Mouse (Mus musculus): Measurements from ENCODE around the gene Sspo. TPM values are rescaled to one million over a fixed set of nuclear protein-coding genes. Genes with fewer than 3 reads are reported as not detected.

Sspo gene
- polyA plus RNA-seq, 1 experiment = 0.13 TPM

- no peaks in the 10 kb centered on the region for H3K27me3 ChIP-seq (ENCODE audit: control insufficient read depth, insufficient read depth, insufficient read length)
- TF ChIP-seq MYOG (IDR thresholded peaks at IDR 0.05; ENCODE audit: control insufficient read depth, extremely low read depth, insufficient read length) = no peak
- TF ChIP-seq USF1 (IDR thresholded peaks at IDR 0.05; ENCODE audit: low read depth) = no peak
- TF ChIP-seq FOSL1 (IDR thresholded peaks at IDR 0.05; ENCODE audit: insufficient read depth, low read length, poor library complexity, severe bottlenecking) = no peak
- no peak for TF ChIP-seq MAX (IDR thresholded peaks at IDR 0.05)
- no peak for TF ChIP-seq MYOD1 (IDR thresholded peaks at IDR 0.05; ENCODE audit: control insufficient read depth, insufficient read length, low read depth)
- no peak for TF ChIP-seq CEBPB (IDR thresholded peaks at IDR 0.05; ENCODE audit: low read depth)
- no peak for TF ChIP-seq CTCF (IDR thresholded peaks at IDR 0.05; ENCODE audit: control insufficient read depth, insufficient read depth, insufficient read length)
- no peaks in the 10 kb centered on the region for H3K36me3 ChIP-seq (ENCODE audit: control insufficient read depth, insufficient read depth)
- no peaks in the 10 kb centered on the region for H3K79me3 ChIP-seq (ENCODE audit: low read depth)
- peak overlapping the region; percentile 48 for H3ac ChIP-seq (ENCODE audit: control insufficient read depth, insufficient read length, low read depth)
- H3K4me3 ChIP-seq (ENCODE audit: insufficient read depth, poor library complexity, severe bottlenecking) = peak overlapping the region; percentile 11
- no peaks in the 10 kb centered on the region for H3K79me2 ChIP-seq (ENCODE audit: control insufficient read depth, insufficient read depth)
These were observed 4.3 kb upstream of the Sspo start for GRCm38 (mm10) chr6:48443592-48444309.

DNA sequence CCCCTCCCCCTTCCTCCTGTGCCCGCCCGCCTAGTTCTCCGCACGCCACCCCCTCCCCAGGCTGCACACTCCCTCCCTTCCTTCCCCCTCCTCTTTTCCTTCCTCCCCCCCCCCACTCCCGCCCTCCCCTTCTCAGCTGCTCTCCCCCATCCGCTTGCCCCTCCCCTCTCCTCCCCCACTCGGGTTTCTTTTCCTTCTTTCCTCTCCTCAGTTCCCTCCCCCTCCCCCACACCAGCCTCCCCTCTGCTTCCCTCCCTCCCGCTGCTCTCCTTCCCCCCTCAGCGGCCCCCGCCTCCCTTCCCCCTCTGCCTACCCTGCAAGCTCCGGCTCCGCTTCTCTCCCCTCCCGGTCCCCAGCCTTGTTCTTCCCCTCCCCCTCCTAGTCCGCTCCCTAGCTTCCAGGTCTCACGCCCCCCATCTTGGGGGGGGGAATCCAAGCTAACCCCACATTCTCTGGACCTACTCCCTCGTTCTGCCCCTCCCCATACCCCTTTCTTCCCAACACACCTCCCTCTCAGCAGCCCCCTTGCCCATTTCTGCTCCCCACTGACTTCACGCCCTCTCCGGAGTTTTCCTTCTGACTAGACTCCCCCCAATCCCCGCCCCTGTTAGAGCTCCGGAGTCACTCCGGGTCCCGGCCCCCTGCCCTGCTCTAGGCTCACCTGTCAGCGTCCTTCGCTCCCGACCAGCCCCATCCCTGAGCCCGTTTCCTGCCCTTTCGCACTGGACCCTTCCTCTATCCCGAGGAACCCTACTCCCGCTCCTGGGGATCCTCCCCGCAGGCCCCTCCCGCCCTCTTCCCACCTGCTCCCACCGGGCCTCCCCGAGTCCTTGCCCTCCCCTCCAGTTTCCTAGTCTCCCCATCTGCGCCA lies 3.5 kb upstream of the Sspo start:
- H3K27me3 ChIP-seq (ENCODE audit: control insufficient read depth, insufficient read depth, insufficient read length) = peaks cover 4% of the 10 kb centered on the region
- peak overlapping the region; percentile 14 for H3K4me3 ChIP-seq (ENCODE audit: insufficient read depth, poor library complexity, severe bottlenecking)
- H3K79me3 ChIP-seq (ENCODE audit: low read depth) = no peaks in the 10 kb centered on the region
- no peaks in the 10 kb centered on the region for H3K79me2 ChIP-seq (ENCODE audit: control insufficient read depth, insufficient read depth)
- no peaks in the 10 kb centered on the region for H3K36me3 ChIP-seq (ENCODE audit: control insufficient read depth, insufficient read depth)
- peak overlapping the region; percentile 48 for H3ac ChIP-seq (ENCODE audit: control insufficient read depth, insufficient read length, low read depth)
- no peak for TF ChIP-seq USF1 (IDR thresholded peaks at IDR 0.05; ENCODE audit: low read depth)
- no peak for TF ChIP-seq MYOD1 (IDR thresholded peaks at IDR 0.05; ENCODE audit: control insufficient read depth, insufficient read length, low read depth)
- TF ChIP-seq MAX (IDR thresholded peaks at IDR 0.05) = no peak

DNA sequence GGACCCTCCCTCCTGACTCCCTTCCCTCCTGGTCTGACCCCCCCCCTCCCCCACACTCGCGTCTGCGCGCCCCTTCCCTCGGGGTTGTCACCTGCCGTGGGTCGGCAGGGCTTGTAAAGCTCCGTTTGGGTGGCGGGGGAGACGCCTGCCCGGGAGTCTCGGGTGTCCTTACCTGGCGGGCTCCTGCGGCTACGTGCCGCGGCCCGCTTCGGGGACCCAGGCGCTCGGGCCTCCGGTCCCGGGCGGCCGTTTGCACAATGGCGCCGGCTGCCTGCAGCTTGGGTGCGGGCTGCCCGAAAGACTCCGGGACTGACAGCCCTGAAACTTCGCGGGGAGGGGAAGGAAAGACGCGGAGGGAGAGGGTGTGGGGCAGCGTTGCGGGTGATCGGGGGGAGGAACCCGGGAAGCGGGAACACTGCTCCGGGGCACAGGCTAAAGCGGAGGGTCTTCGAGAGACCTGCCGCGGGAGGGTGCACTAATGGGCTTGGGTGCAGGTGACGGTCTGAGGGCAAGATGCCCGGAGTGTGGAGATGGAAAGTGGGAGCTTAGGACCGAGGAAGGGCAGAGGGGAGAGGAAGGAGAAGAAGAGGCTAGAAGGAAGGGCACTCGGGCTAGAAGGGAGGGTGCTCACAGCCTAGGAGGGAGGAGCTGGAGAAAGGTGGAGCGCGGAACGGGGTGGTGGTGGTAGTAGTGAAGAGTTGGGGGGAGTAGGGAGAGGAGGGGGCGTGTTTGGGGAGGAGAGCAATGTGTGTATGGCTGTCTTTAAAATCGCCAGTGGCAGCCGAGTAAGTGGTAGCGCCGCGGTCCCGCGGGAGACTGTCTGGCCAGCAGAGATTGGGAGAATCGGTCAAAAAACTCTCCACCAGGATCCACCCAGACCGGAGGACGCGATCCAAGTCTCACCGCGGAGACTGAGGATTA lies 2.6 kb upstream of the Sspo start, which contains the start of gene Zfp467:
Zfp467 (minus strand) TSS at position 645 of the 921 bp plus-strand sequence.
- peak within 1 kb of the TSS; percentile 14 for H3K4me3 ChIP-seq (ENCODE audit: insufficient read depth, poor library complexity, severe bottlenecking)
- peak within 1 kb of the TSS; percentile 7 for H3ac ChIP-seq (ENCODE audit: control insufficient read depth, insufficient read length, low read depth)
- TF ChIP-seq MAX (IDR thresholded peaks at IDR 0.05) (no peak), CTCF (IDR thresholded peaks at IDR 0.05; ENCODE audit: control insufficient read depth, insufficient read depth, insufficient read length) (no peak), USF1 (IDR thresholded peaks at IDR 0.05; ENCODE audit: low read depth) (no peak), FOSL1 (IDR thresholded peaks at IDR 0.05; ENCODE audit: insufficient read depth, low read length, poor library complexity, severe bottlenecking) (no peak), MYOD1 (IDR thresholded peaks at IDR 0.05; ENCODE audit: control insufficient read depth, insufficient read length, low read depth) (no peak), MYOG (IDR thresholded peaks at IDR 0.05; ENCODE audit: control insufficient read depth, extremely low read depth, insufficient read length) (no peak), CEBPB (IDR thresholded peaks at IDR 0.05; ENCODE audit: low read depth) (no peak)
- H3K36me3 ChIP-seq (ENCODE audit: control insufficient read depth, insufficient read depth) = no peaks in the 10 kb centered on the region
- no peaks in the 10 kb centered on the region for H3K79me3 ChIP-seq (ENCODE audit: low read depth)
- no peaks in the 10 kb centered on the region for H3K79me2 ChIP-seq (ENCODE audit: control insufficient read depth, insufficient read depth)
- H3K27me3 ChIP-seq (ENCODE audit: control insufficient read depth, insufficient read depth, insufficient read length) = peaks cover 6% of the 10 kb centered on the region

GRCm38 (mm10) chr6:48446256-48446655 lies 1.8 kb upstream of the Sspo start:
- no peaks in the 10 kb centered on the region for H3K36me3 ChIP-seq (ENCODE audit: control insufficient read depth, insufficient read depth)
- TF ChIP-seq CEBPB (IDR thresholded peaks at IDR 0.05; ENCODE audit: low read depth) = no peak
- TF ChIP-seq FOSL1 (IDR thresholded peaks at IDR 0.05; ENCODE audit: insufficient read depth, low read length, poor library complexity, severe bottlenecking) = no peak
- TF ChIP-seq USF1 (IDR thresholded peaks at IDR 0.05; ENCODE audit: low read depth) = no peak
- TF ChIP-seq MYOG (IDR thresholded peaks at IDR 0.05; ENCODE audit: control insufficient read depth, extremely low read depth, insufficient read length) = no peak
- no peak for TF ChIP-seq MAX (IDR thresholded peaks at IDR 0.05)
- no peak for TF ChIP-seq CTCF (IDR thresholded peaks at IDR 0.05; ENCODE audit: control insufficient read depth, insufficient read depth, insufficient read length)
- no peak for TF ChIP-seq MYOD1 (IDR thresholded peaks at IDR 0.05; ENCODE audit: control insufficient read depth, insufficient read length, low read depth)
- H3K27me3 ChIP-seq (ENCODE audit: control insufficient read depth, insufficient read depth, insufficient read length) = peaks cover 6% of the 10 kb centered on the region
- H3K79me2 ChIP-seq (ENCODE audit: control insufficient read depth, insufficient read depth) = no peaks in the 10 kb centered on the region
- no peak overlapping the region for H3K4me3 ChIP-seq (ENCODE audit: insufficient read depth, poor library complexity, severe bottlenecking)
- no peaks in the 10 kb centered on the region for H3K79me3 ChIP-seq (ENCODE audit: low read depth)
- no peak overlapping the region for H3ac ChIP-seq (ENCODE audit: control insufficient read depth, insufficient read length, low read depth)

DNA sequence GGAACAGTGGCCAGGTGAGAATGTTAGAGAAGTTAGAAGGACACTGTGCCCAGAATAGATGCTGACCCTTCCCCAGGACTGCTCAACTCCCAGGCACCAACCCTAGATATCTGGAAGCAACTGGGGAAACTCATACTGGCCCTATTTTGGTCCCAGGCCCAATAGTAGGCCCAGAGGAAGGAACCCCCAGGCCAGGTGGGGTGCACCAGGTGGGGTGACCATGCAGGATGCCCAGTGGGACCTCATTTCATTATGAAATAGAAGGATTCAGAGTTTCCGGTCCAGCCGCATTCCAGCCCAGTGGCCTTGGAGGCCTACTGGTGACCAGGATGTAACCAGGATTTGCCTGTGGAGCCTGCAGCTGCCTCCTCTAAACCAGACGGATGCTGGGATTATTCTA lies 1.1 kb upstream of the Sspo start:
- H3K36me3 ChIP-seq (ENCODE audit: control insufficient read depth, insufficient read depth) = no peaks in the 10 kb centered on the region
- H3K27me3 ChIP-seq (ENCODE audit: control insufficient read depth, insufficient read depth, insufficient read length) = peaks cover 6% of the 10 kb centered on the region
- TF ChIP-seq MYOD1 (IDR thresholded peaks at IDR 0.05; ENCODE audit: control insufficient read depth, insufficient read length, low read depth) = no peak
- no peak for TF ChIP-seq CEBPB (IDR thresholded peaks at IDR 0.05; ENCODE audit: low read depth)
- no peak for TF ChIP-seq CTCF (IDR thresholded peaks at IDR 0.05; ENCODE audit: control insufficient read depth, insufficient read depth, insufficient read length)
- no peak for TF ChIP-seq FOSL1 (IDR thresholded peaks at IDR 0.05; ENCODE audit: insufficient read depth, low read length, poor library complexity, severe bottlenecking)
- no peak for TF ChIP-seq USF1 (IDR thresholded peaks at IDR 0.05; ENCODE audit: low read depth)
- TF ChIP-seq MYOG (IDR thresholded peaks at IDR 0.05; ENCODE audit: control insufficient read depth, extremely low read depth, insufficient read length) = no peak
- no peak for TF ChIP-seq MAX (IDR thresholded peaks at IDR 0.05)

More for the DNA sequence above, 1.1 kb upstream of the Sspo start:
- Histone ChIP-seq H3ac (ENCODE audit: control insufficient read depth, insufficient read length, low read depth) (no peak overlapping the region), H3K79me3 (ENCODE audit: low read depth) (no peaks in the 10 kb centered on the region), H3K4me3 (ENCODE audit: insufficient read depth, poor library complexity, severe bottlenecking) (no peak overlapping the region), H3K79me2 (ENCODE audit: control insufficient read depth, insufficient read depth) (no peaks in the 10 kb centered on the region)

All from C2C12 (cell line).